Mouse (Mus musculus): ENCODE measurements around the gene Vmn1r179. TPM values are rescaled to one million over a fixed set of nuclear protein-coding genes. Genes with fewer than 3 reads are reported as not detected.
"Not testable (repeated sequence)": the region's sequence is repeated elsewhere in the genome, so short reads cannot be mapped to it uniquely, and the experiment has no call there.

Vmn1r179 gene
- total and polyA plus RNA-seq, 3 experiments: not detected

- Histone ChIP-seq H3K4me2 (ENCODE audit: insufficient read depth, low read depth, poor library complexity, severe bottlenecking) (no peak within 1 kb of the TSS), H3K79me2 (replicated peaks; ENCODE audit: control insufficient read depth, extremely low read depth, insufficient read depth, poor library complexity, severe bottlenecking) (no peaks in the 10 kb centered on the region), H3K27ac (ENCODE audit: insufficient read depth, low read depth) (no peak within 1 kb of the TSS), H3K9me3 (replicated peaks; ENCODE audit: low read length) (no peaks in the 10 kb centered on the region), H3K9ac (ENCODE audit: insufficient read depth, low read depth) (no peak within 1 kb of the TSS), H3K4me1 (ENCODE audit: control insufficient read depth in 1 of 2, insufficient read depth in 2 of 2) (no peaks in the 10 kb centered on the region), H3K4me3 (replicated peaks in 1 of 3; ENCODE audit: low read depth in 2 of 3, low read length in 2 of 3, poor library complexity in 1 of 3) (no peak within 1 kb of the TSS), H3K27me3 (replicated peaks) (peaks cover 8% of the 10 kb centered on the region), H3K36me3 (replicated peaks in 1 of 2; ENCODE audit: control insufficient read depth in 1 of 2, insufficient read depth in 1 of 2, low read length in 1 of 2) (no peaks in the 10 kb centered on the region)
- in situ Hi-C loops (cut with MboI; ENCODE audit: low pct_ligation_motif_present, low pct_unique_long_range_greater_than_20kb, low sequenced_read_pairs): loop anchor here (25.0 kb wide), 1 partner anchor 437 kb away; the partner anchor contains the start of gene Smg9
- no peak for DNase-seq (ENCODE audit: extremely low read depth)
- TF ChIP-seq GABPA (IDR thresholded peaks at IDR 0.05; ENCODE audit: insufficient replicate concordance, low read depth, low read length) (no peak), POLR2A (IDR thresholded peaks at IDR 0.05; ENCODE audit: low read depth, low read length) (no peak), MXI1 (IDR thresholded peaks at IDR 0.05; ENCODE audit: low read depth, low read length) (no peak), BHLHE40 (IDR thresholded peaks at IDR 0.05; ENCODE audit: low read depth, low read length) (no peak), RAD21 (IDR thresholded peaks at IDR 0.05; ENCODE audit: low read depth, low read length) (no peak), ZKSCAN1 (IDR thresholded peaks at IDR 0.05; ENCODE audit: borderline replicate concordance, low read depth, low read length) (no peak), USF1 (IDR thresholded peaks at IDR 0.05; ENCODE audit: low read depth, low read length) (no peak), TBP (conservative IDR thresholded peaks at IDR 0.05; ENCODE audit: low read depth, low read length) (no peak), MYC (IDR thresholded peaks at IDR 0.05; ENCODE audit: low read depth, low read length) (no peak), JUND (conservative IDR thresholded peaks at IDR 0.05; ENCODE audit: low read depth, low read length) (no peak), ZMIZ1 (IDR thresholded peaks at IDR 0.05; ENCODE audit: low read depth, low read length) (no peak), ELF1 (IDR thresholded peaks at IDR 0.05; ENCODE audit: low read depth, low read length) (no peak), CHD2 (IDR thresholded peaks at IDR 0.05; ENCODE audit: low read length) (no peak), ZC3H11A (IDR thresholded peaks at IDR 0.05; ENCODE audit: low read depth, low read length) (no peak), USF2 (conservative IDR thresholded peaks at IDR 0.05; ENCODE audit: low read depth, low read length) (no peak)
- dilution Hi-C loops (cut with MboI; ENCODE audit: extremely low pct_ligation_motif_present, extremely low pct_unique_long_range_greater_than_20kb, low sequenced_read_pairs): no loop called here
Measured at GRCm38 (mm10) chr7:23950332-23950731, 23.6 kb downstream of the Vmn1r179 start, which contains the start of gene Vmn1r180. Gene Vmn1r180, plus strand, starts transcription at chr7:23950632.

GRCm38 (mm10) chr7:23968044-23968443 lies 41.3 kb downstream of the Vmn1r179 start:
- H3K4me1 ChIP-seq (ENCODE audit: control insufficient read depth in 1 of 2, insufficient read depth in 2 of 2); H3K9ac ChIP-seq (ENCODE audit: insufficient read depth, low read depth); H3K9me3 ChIP-seq (replicated peaks; ENCODE audit: low read length); H3K27ac ChIP-seq (ENCODE audit: insufficient read depth, low read depth); H3K36me3 ChIP-seq (replicated peaks in 1 of 2; ENCODE audit: control insufficient read depth in 1 of 2, insufficient read depth in 1 of 2, low read length in 1 of 2); H3K4me2 ChIP-seq (ENCODE audit: insufficient read depth, low read depth, poor library complexity, severe bottlenecking); H3K79me2 ChIP-seq (replicated peaks; ENCODE audit: control insufficient read depth, extremely low read depth, insufficient read depth, poor library complexity, severe bottlenecking); H3K4me3 ChIP-seq (replicated peaks in 1 of 3; ENCODE audit: low read depth in 2 of 3, low read length in 2 of 3, poor library complexity in 1 of 3); dilution Hi-C loops (cut with MboI; ENCODE audit: extremely low pct_ligation_motif_present, extremely low pct_unique_long_range_greater_than_20kb, low sequenced_read_pairs): not testable (repeated sequence)
- in situ Hi-C loops (cut with MboI; ENCODE audit: low pct_ligation_motif_present, low pct_unique_long_range_greater_than_20kb, low sequenced_read_pairs): loop anchor here (25.0 kb wide), 1 partner anchor 419 kb away; the partner anchor contains the start of gene Smg9
- peak in 1 of 2 experiments; percentile 57; a peak in 2 of 4 replicates for TF ChIP-seq CTCF (conservative IDR thresholded peaks at IDR 0.05 in 1 of 2, IDR thresholded peaks at IDR 0.05 in 1 of 2; ENCODE audit: low read depth in 2 of 2, low read length in 2 of 2)
- peak; percentile 45 for TF ChIP-seq RAD21 (IDR thresholded peaks at IDR 0.05; ENCODE audit: low read depth, low read length)
- TF ChIP-seq SMC3 (IDR thresholded peaks at IDR 0.05; ENCODE audit: low read depth, low read length): peak; percentile 46
- DNase-seq (ENCODE audit: extremely low read depth): peak; percentile 3
- H3K27me3 ChIP-seq (replicated peaks): peaks cover 40% of the 10 kb centered on the region

GRCm38 (mm10) chr7:23974315-23974714 lies 47.5 kb downstream of the Vmn1r179 start, which contains the start of gene Vmn1r181:
Gene Vmn1r181, plus strand, starts transcription at chr7:23974615.
- H3K36me3 ChIP-seq (replicated peaks in 1 of 2; ENCODE audit: control insufficient read depth in 1 of 2, insufficient read depth in 1 of 2, low read length in 1 of 2); DNase-seq (ENCODE audit: extremely low read depth); H3K4me1 ChIP-seq (ENCODE audit: control insufficient read depth in 1 of 2, insufficient read depth in 2 of 2); H3K4me2 ChIP-seq (ENCODE audit: insufficient read depth, low read depth, poor library complexity, severe bottlenecking); H3K9ac ChIP-seq (ENCODE audit: insufficient read depth, low read depth); dilution Hi-C loops (cut with MboI; ENCODE audit: extremely low pct_ligation_motif_present, extremely low pct_unique_long_range_greater_than_20kb, low sequenced_read_pairs); H3K79me2 ChIP-seq (replicated peaks; ENCODE audit: control insufficient read depth, extremely low read depth, insufficient read depth, poor library complexity, severe bottlenecking); H3K4me3 ChIP-seq (replicated peaks in 1 of 3; ENCODE audit: low read depth in 2 of 3, low read length in 2 of 3, poor library complexity in 1 of 3); H3K9me3 ChIP-seq (replicated peaks; ENCODE audit: low read length); H3K27ac ChIP-seq (ENCODE audit: insufficient read depth, low read depth): not testable (repeated sequence)
- in situ Hi-C loops (cut with MboI; ENCODE audit: low pct_ligation_motif_present, low pct_unique_long_range_greater_than_20kb, low sequenced_read_pairs): loop anchor here (25.0 kb wide), 1 partner anchor 413 kb away; the partner anchor contains the start of gene Smg9
- H3K27me3 ChIP-seq (replicated peaks): peaks cover 52% of the 10 kb centered on the region

All from CH12.LX (cell line).